Mouse (Mus musculus): ENCODE results near the gene Npnt.

Npnt gene

GRCm38 (mm10) chr3:132949791-132950528, at the start of gene Npnt:
Npnt (minus strand) TSS chr3:132950291.
- peak; percentile 20 for DNase-seq (ENCODE audit: low read depth, low spot score)

- no peak for DNase-seq (ENCODE audit: low read depth, low spot score)
Observed at GRCm38 (mm10) chr3:132996299-132996698, 46.2 kb upstream of the Npnt start.

- no peak for DNase-seq (ENCODE audit: low read depth, low spot score)
Observed at GRCm38 (mm10) chr3:132995904-132996267, 45.8 kb upstream of the Npnt start.

GRCm38 (mm10) chr3:132995172-132995903, 45.2 kb upstream of the Npnt start:
- no peak for DNase-seq (ENCODE audit: low read depth, low spot score)

GRCm38 (mm10) chr3:132986188-132986587, 36.1 kb upstream of the Npnt start:
- DNase-seq (ENCODE audit: low read depth, low spot score): no peak

- DNase-seq (ENCODE audit: low read depth, low spot score): peak; percentile 7
Observed at GRCm38 (mm10) chr3:132983845-132984485, 33.9 kb upstream of the Npnt start.

- no peak for DNase-seq (ENCODE audit: low read depth, low spot score)
Observed at GRCm38 (mm10) chr3:132981968-132982367, 31.9 kb upstream of the Npnt start.

- no peak for DNase-seq (ENCODE audit: low read depth, low spot score)
Observed at GRCm38 (mm10) chr3:132979781-132980461, 29.8 kb upstream of the Npnt start.

GRCm38 (mm10) chr3:132966255-132966654, 16.2 kb upstream of the Npnt start:
- DNase-seq (ENCODE audit: low read depth, low spot score): no peak

- DNase-seq (ENCODE audit: low read depth, low spot score): no peak
Observed at GRCm38 (mm10) chr3:132964715-132965507, 14.8 kb upstream of the Npnt start.

GRCm38 (mm10) chr3:132962631-132963361, 12.7 kb upstream of the Npnt start:
- no peak for DNase-seq (ENCODE audit: low read depth, low spot score)

- no peak for DNase-seq (ENCODE audit: low read depth, low spot score)
Observed at GRCm38 (mm10) chr3:132950529-132950880, 414 bp upstream of the Npnt start.

GRCm38 (mm10) chr3:132949380-132949790, 706 bp downstream of the Npnt start:
- peak; percentile 14 for DNase-seq (ENCODE audit: low read depth, low spot score)

- DNase-seq (ENCODE audit: low read depth, low spot score): no peak
Observed at GRCm38 (mm10) chr3:132948298-132948795, 1.7 kb downstream of the Npnt start.

- DNase-seq (ENCODE audit: low read depth, low spot score): no peak
Observed at GRCm38 (mm10) chr3:132946086-132946485, 4.0 kb downstream of the Npnt start.

GRCm38 (mm10) chr3:132945669-132946068, 4.4 kb downstream of the Npnt start:
- no peak for DNase-seq (ENCODE audit: low read depth, low spot score)

- no peak for DNase-seq (ENCODE audit: low read depth, low spot score)
Observed at GRCm38 (mm10) chr3:132944609-132945008, 5.5 kb downstream of the Npnt start.

- no peak for DNase-seq (ENCODE audit: low read depth, low spot score)
Observed at GRCm38 (mm10) chr3:132944193-132944592, 5.9 kb downstream of the Npnt start.

GRCm38 (mm10) chr3:132942778-132943177, 7.3 kb downstream of the Npnt start:
- no peak for DNase-seq (ENCODE audit: low read depth, low spot score)
